Mouse (Mus musculus) spleen, postnatal 36 days (tissue): ENCODE results near the gene Spg7.
"Not testable (repeated sequence)": the region's sequence is repeated elsewhere in the genome, so short reads cannot be mapped to it uniquely, and the experiment has no call there.

ENCODE experiments used
- DNase-seq, 2 experiments: peaks; one replicate each; pipeline ENCODE4 v3.0.0; 2022; ENCODE audit warnings: low spot score in 2 of 2, mixed read lengths in 1 of 2

The Spg7 gene

DNA sequence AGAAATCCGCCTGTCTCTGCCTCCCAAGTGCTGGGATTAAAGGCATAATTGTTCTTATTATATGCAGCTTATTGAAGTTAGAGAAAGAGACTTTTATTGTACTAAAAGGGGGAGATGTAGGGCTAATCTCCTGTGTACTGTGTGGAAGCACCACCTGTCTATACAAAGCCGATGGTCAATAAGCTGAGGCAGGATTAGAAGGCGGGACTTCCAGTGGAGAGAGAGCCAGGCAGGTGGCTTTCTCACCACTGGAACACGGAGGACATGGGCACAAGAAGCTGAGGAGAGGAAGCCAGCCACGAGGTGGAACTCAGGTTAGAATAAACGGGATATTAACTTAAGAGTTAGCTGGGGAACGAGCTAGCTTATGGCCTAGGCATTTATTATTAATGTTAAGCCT, at the start of gene Spg7:
TSS of gene Spg7 (plus strand) at position 222 of the 400 bp plus-strand sequence.
- DNase-seq = no peak

- no peak for DNase-seq
These were observed 48.3 kb upstream of the Spg7 start for GRCm38 (mm10) chr8:123014429-123014828.

GRCm38 (mm10) chr8:123015074-123015473, 47.7 kb upstream of the Spg7 start:
- DNase-seq = no peak

DNA sequence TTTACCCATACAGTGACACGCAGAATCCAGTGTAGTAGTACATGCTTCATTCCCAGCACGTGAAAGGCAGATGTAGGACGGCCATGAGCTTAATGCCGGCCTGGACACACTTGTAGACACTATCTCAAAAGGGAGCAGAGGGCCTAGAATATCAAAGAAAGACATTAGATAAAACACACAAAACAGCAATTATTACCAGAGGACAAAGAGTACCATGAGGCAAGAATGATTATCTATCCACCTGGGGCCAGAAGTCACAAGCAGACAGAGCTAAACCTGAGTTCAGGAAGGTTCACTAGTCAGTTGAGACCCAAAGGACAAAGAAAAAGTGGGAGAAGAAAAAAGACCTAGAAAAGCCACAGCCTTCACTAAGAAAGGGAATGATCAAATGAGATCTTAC, 45.6 kb upstream of the Spg7 start:
- no peak for DNase-seq

DNA sequence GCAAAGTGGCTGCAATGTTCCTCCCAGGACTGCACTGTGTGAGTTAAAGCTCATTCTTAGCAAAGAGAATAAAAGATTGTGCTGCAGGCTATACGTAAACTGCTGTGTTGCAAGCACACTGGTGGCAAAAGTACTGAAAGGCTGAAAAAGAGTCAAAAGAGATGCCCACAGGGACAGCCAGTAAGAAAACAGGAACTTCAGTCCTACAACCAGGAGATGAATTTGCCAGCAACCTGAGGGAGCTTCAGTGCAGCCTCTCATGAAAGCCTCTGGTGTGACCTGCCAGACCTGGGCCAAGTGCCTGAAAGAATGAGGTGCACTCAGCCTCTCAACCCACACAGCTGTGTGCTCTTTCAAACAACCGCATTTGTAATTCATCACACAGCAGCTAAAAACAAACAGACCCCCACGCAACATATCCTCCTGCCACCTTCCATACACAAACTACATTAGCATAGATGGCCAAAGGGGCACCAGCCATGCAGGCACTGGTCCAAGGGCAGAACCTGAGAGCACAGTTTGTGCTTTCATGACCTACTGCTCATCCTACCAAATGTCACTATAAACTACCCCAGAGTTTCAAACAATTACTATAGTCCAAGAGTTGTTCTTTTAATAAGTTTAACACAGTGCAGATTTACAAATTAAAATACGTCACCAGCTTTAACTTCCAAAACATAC, 44.1 kb upstream of the Spg7 start:
- no peak for DNase-seq

DNA sequence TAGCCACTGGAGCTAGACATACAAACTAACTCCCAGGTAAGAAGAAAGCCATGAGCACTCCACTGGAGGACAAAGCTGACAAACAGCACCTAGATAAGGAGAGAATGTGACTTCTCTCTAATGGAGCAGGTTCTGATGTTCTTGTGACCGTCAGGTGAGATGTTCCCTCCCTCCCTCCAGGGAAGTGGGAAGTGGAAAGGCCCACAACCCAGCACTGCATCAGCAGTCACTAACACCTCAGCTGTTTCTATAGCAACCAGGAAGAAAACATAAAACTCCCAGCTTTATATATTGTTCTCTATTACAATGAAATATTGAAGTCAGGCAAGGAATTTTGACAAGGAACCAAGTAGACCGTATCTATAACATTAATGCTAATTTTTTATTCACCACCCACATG, 42.7 kb upstream of the Spg7 start:
- DNase-seq = no peak

- DNase-seq = no peak
These were observed 41.9 kb upstream of the Spg7 start for GRCm38 (mm10) chr8:123020859-123021258.

- no peak for DNase-seq
These were observed 41.5 kb upstream of the Spg7 start for GRCm38 (mm10) chr8:123021259-123021658.

DNA sequence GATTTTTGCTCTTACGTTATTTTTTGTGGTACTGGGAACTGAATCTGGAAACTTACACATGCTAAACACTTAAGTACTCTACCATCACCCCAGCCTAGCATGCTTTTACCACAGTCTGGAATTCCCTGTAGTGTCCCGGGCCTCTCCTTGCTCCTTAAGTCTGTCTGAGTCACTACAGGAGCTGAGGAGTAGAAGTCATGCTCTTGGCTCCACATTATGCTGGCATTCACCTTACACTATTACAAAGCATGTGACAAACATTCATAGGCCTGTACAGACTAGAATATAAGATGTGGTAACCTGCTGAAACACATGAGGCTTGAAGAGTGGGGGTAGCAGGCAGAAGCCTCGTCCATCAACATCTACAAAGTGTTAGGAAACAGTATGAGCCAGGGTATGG, 40.0 kb upstream of the Spg7 start:
- no peak for DNase-seq

GRCm38 (mm10) chr8:123024226-123024625, 38.5 kb upstream of the Spg7 start:
- no peak for DNase-seq

- DNase-seq = no peak
These were observed 36.8 kb upstream of the Spg7 start for GRCm38 (mm10) chr8:123025951-123026351.

GRCm38 (mm10) chr8:123027786-123028185, 35.0 kb upstream of the Spg7 start:
- no peak for DNase-seq

DNA sequence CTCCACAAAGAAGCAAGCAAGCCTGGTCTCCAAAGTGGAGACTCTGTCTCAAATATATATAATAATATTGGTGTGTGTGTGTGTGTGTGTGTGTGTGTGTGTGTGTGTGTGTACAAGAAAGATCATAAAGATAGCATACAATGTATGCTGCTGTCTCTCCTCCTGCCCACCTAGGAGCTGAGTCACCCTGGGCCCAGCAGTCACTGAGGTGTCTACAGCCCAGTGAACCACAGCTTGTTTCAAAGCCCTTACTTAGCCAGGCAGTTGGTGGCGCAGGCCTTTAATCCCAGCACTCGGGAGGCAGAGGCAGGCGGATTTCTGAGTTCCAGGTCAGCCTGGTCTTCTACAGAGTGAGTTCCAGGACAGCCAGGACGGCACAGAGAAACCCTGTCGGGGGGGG, 32.7 kb upstream of the Spg7 start:
- not testable (repeated sequence) for DNase-seq

- DNase-seq = no peak
These were observed 31.3 kb upstream of the Spg7 start for GRCm38 (mm10) chr8:123031321-123031978.

GRCm38 (mm10) chr8:123032730-123033129, 30.0 kb upstream of the Spg7 start:
- peak; percentile 78 to 84 for DNase-seq

DNA sequence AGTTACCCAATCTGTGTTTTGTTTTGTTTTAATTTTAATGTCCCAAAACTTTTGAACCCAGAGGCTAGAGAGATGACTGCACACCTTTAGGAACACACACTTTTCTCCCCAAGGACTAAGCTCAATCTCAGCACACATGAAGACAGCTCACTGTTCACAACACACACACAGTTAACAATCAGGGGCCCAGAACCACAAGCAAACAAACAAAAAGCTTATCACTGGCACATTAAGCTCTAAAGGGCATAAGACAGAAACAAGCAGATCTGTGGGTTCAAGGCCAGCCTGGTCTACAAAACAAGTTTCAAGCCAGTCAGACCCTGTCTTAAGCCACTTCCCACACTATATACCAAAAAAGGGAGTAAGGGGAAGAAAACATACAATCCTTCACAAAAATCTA, 29.3 kb upstream of the Spg7 start:
- DNase-seq = no peak

DNA sequence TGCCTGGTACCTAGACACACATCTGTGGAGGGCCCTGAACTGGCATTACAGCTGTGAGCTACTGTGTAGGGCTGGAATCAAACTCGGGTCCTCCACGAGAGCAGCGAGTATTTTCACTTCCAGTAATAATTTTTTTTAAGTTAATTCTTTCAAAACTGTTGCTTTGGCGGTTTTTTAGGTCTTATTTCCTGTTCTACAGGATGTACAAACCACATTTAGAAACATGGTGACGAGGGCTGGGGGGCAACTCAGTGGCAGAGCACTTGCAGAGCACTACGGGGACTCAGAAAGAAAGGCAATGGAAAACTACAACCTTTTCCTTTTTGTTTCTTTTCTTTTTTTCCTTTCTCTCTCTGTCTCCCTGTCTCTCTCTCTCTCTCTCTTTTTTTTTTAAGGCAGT, 28.6 kb upstream of the Spg7 start:
- peak; percentile 81 to 82 for DNase-seq

DNA sequence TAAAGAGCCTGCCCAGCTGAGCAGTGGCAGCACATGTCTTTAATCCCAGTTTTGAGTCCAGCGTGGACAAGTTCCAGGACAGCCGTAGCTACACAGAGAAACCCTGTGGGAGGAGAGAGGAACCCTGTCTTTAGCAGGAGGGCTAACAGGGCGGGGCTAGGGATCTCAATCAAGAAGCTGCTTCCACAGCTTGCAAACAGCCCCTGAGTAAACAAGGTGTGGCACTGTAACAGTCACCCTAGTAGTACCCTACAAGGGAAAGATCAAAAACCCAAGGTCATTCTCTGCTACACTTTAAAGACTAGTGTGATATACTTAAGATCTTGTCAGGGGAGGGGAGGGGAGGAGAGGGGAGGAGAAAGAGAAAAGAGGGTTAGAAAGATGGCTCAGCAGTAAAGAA, 25.8 kb upstream of the Spg7 start:
- DNase-seq = peak; percentile 47 to 59

GRCm38 (mm10) chr8:123037487-123037886, 25.3 kb upstream of the Spg7 start:
- DNase-seq = no peak

DNA sequence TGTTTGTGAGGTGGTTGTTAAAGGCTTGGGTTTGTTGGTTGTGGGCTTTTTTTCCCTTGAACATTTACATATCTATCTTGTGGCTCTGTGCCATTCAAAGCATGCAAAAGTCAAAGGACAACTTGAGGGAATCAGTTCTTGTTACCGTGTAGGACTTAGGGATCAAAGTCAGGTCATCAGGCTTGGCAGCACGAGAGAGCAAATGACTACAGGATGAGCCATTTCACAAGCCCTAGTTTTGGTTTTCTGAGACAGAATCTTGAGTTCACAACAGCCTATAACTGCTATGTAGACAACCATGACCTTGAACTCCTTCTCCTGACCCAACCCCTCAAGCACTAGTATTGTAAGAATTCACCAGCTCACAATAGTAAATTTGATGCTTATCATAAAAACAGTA, 24.4 kb upstream of the Spg7 start:
- DNase-seq = no peak

GRCm38 (mm10) chr8:123039376-123040109, 23.2 kb upstream of the Spg7 start:
- DNase-seq = no peak

DNA sequence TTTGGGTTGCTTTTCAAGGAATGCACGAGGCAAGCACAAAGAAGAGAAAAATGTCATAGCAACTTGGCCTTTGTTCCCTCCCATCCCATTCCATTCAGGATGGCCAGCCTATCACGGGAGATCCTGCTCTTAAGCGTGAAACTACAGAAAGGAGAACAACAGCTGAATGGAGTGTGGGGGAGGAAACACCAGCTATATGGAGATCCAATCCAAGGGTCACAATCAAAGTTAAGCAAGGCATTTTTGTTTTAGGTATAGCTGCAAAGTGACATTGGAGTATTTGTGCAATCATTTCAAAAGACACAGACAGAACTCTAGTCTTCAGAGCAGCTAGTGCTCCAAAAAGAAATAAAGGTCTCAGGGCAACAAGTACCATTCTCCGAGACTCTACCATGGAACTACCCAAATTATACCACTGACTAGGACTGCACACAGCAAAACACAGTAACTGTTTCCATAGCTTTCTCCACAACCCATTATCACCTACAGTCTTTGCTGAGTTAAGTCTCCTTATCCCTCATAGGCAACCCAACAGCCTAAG, 22.6 kb upstream of the Spg7 start:
- DNase-seq = no peak
